Mouse (Mus musculus): ENCODE data around the gene Atxn1.

GRCm38 (mm10) chr13:45528787-45529186 is 436.0 kb downstream of the Atxn1 start:
- no peak for TF ChIP-seq CEBPB (IDR thresholded peaks at IDR 0.05; ENCODE audit: insufficient read depth, poor library complexity, severe bottlenecking)
- no peak for TF ChIP-seq USF1 (IDR thresholded peaks at IDR 0.05; ENCODE audit: low read depth)
- no peak for TF ChIP-seq POLR2A (IDR thresholded peaks at IDR 0.05; ENCODE audit: insufficient read length, low read depth)

Data from myocyte (in vitro differentiated cells).